Mouse (Mus musculus) erythroblast, embryonic 14.5 days (primary cell): ENCODE data around the gene Rbm44. TPM values are rescaled to one million over a fixed set of nuclear protein-coding genes. Genes with fewer than 3 reads are reported as not detected.

Experiments used
- H3K27me3 ChIP-seq: 2 replicates; pipeline ENCODE4 v1.6.1; 2012; ENCODE audit warnings: inconsistent platforms; ENCODE audit not compliant: control insufficient read depth
- H3K36me3 ChIP-seq: 2 replicates; pipeline ENCODE4 v1.6.1; 2012; ENCODE audit warnings: mild to moderate bottlenecking, inconsistent platforms; ENCODE audit not compliant: control insufficient read depth
- H3K4me1 ChIP-seq: 2 replicates; pipeline ENCODE4 v1.6.1; 2012; ENCODE audit warnings: inconsistent platforms; ENCODE audit not compliant: control insufficient read depth
- H3K4me3 ChIP-seq: replicated peaks from 2 replicates; pipeline ENCODE3; 2012; ENCODE audit warnings: moderate library complexity, mild to moderate bottlenecking, inconsistent platforms
- H3K9me3 ChIP-seq: 2 replicates; pipeline ENCODE4 v1.6.1; 2012; ENCODE audit warnings: low read length, inconsistent platforms, mixed read lengths; ENCODE audit not compliant: control insufficient read depth
- GATA1 ChIP-seq: IDR thresholded peaks from 2 replicates; pipeline ENCODE4 v1.6.1; 2012; ENCODE audit warnings: low read length, inconsistent platforms, mixed read lengths
- TAL1 ChIP-seq: IDR thresholded peaks from 3 replicates; pipeline ENCODE4 v1.6.1; 2012; ENCODE audit warnings: low read length, inconsistent platforms, mixed read lengths
- polyA plus RNA-seq: library from polyadenylated mRNA; stranded (reverse); fragments of >175 nt; gene quantifications from 2 replicates; pipeline ENCODE4 v1.2.3, GENCODE M21; 2012

Gene Rbm44
- polyA plus RNA-seq, 1 experiment: not detected

- H3K36me3 ChIP-seq: no peaks in the 10 kb centered on the region
- TF ChIP-seq TAL1 (no peak), GATA1 (no peak)
- no peaks in the 10 kb centered on the region for H3K27me3 ChIP-seq
- no peak overlapping the region for H3K4me3 ChIP-seq
- no peaks in the 10 kb centered on the region for H3K9me3 ChIP-seq
- H3K4me1 ChIP-seq: no peaks in the 10 kb centered on the region
Observed at GRCm38 (mm10) chr1:91169157-91169556, 24.3 kb downstream of the Rbm44 start.

- Histone ChIP-seq H3K9me3 (no peaks in the 10 kb centered on the region), H3K36me3 (no peaks in the 10 kb centered on the region), H3K4me3 (no peak overlapping the region), H3K27me3 (peaks cover 12% of the 10 kb centered on the region), H3K4me1 (peaks cover 8% of the 10 kb centered on the region)
- TF ChIP-seq TAL1: no peak
- no peak for TF ChIP-seq GATA1
Observed at GRCm38 (mm10) chr1:91174796-91175195, 29.9 kb downstream of the Rbm44 start.

- Histone ChIP-seq H3K27me3 (peaks cover 25% of the 10 kb centered on the region), H3K4me3 (no peak overlapping the region), H3K4me1 (peaks cover 12% of the 10 kb centered on the region), H3K36me3 (no peaks in the 10 kb centered on the region), H3K9me3 (no peaks in the 10 kb centered on the region)
- TF ChIP-seq TAL1 (no peak), GATA1 (no peak)
Observed at GRCm38 (mm10) chr1:91176026-91176425, 31.1 kb downstream of the Rbm44 start.

GRCm38 (mm10) chr1:91176871-91177270 is 32.0 kb downstream of the Rbm44 start:
- Histone ChIP-seq H3K9me3 (no peaks in the 10 kb centered on the region), H3K36me3 (no peaks in the 10 kb centered on the region), H3K4me1 (peaks cover 12% of the 10 kb centered on the region), H3K27me3 (peaks cover 31% of the 10 kb centered on the region), H3K4me3 (no peak overlapping the region)
- no peak for TF ChIP-seq GATA1
- TF ChIP-seq TAL1: no peak

- H3K9me3 ChIP-seq: no peaks in the 10 kb centered on the region
- H3K36me3 ChIP-seq: no peaks in the 10 kb centered on the region
- H3K4me3 ChIP-seq: no peak overlapping the region
- TF ChIP-seq GATA1: no peak
- TF ChIP-seq TAL1: no peak
- H3K27me3 ChIP-seq: peaks cover 34% of the 10 kb centered on the region
- peaks cover 12% of the 10 kb centered on the region for H3K4me1 ChIP-seq
Observed at GRCm38 (mm10) chr1:91179086-91179485, 34.2 kb downstream of the Rbm44 start.

GRCm38 (mm10) chr1:91179533-91180173 is 34.8 kb downstream of the Rbm44 start, which contains the start of gene Ramp1:
TSS of gene Ramp1 (plus strand) at chr1:91179822.
- Histone ChIP-seq H3K27me3 (peaks cover 34% of the 10 kb centered on the region), H3K9me3 (no peaks in the 10 kb centered on the region), H3K4me1 (peaks cover 12% of the 10 kb centered on the region), H3K36me3 (no peaks in the 10 kb centered on the region), H3K4me3 (no peak within 1 kb of the TSS)
- no peak for TF ChIP-seq TAL1
- no peak for TF ChIP-seq GATA1

- TF ChIP-seq GATA1 (no peak), TAL1 (no peak)
- H3K36me3 ChIP-seq: no peaks in the 10 kb centered on the region
- no peaks in the 10 kb centered on the region for H3K9me3 ChIP-seq
- H3K27me3 ChIP-seq: peaks cover 34% of the 10 kb centered on the region
- H3K4me1 ChIP-seq: peaks cover 10% of the 10 kb centered on the region
- H3K4me3 ChIP-seq: no peak overlapping the region
Observed at GRCm38 (mm10) chr1:91180174-91180565, 35.3 kb downstream of the Rbm44 start.

GRCm38 (mm10) chr1:91180723-91181122 is 35.8 kb downstream of the Rbm44 start:
- peaks cover 10% of the 10 kb centered on the region for H3K4me1 ChIP-seq
- peaks cover 34% of the 10 kb centered on the region for H3K27me3 ChIP-seq
- H3K36me3 ChIP-seq: no peaks in the 10 kb centered on the region
- H3K4me3 ChIP-seq: no peak overlapping the region
- TF ChIP-seq TAL1: no peak
- no peak for TF ChIP-seq GATA1
- no peaks in the 10 kb centered on the region for H3K9me3 ChIP-seq

- peaks cover 34% of the 10 kb centered on the region for H3K27me3 ChIP-seq
- no peaks in the 10 kb centered on the region for H3K9me3 ChIP-seq
- TF ChIP-seq TAL1: no peak
- TF ChIP-seq GATA1: no peak
- peaks cover 10% of the 10 kb centered on the region for H3K4me1 ChIP-seq
- H3K4me3 ChIP-seq: no peak overlapping the region
- H3K36me3 ChIP-seq: no peaks in the 10 kb centered on the region
Observed at GRCm38 (mm10) chr1:91181261-91181660, 36.4 kb downstream of the Rbm44 start.

- TF ChIP-seq TAL1: no peak
- no peak for TF ChIP-seq GATA1
- peaks cover 10% of the 10 kb centered on the region for H3K4me1 ChIP-seq
- peaks cover 34% of the 10 kb centered on the region for H3K27me3 ChIP-seq
- no peaks in the 10 kb centered on the region for H3K9me3 ChIP-seq
- H3K36me3 ChIP-seq: no peaks in the 10 kb centered on the region
- no peak overlapping the region for H3K4me3 ChIP-seq
Observed at GRCm38 (mm10) chr1:91181784-91182450, 37.0 kb downstream of the Rbm44 start.
